Mouse (Mus musculus): Measurements from ENCODE around the gene E2f3. TPM values are rescaled to one million over a fixed set of nuclear protein-coding genes. Genes with fewer than 3 reads are reported as not detected.

The E2f3 gene
- polyA plus RNA-seq, 1 experiment from 2014 or later: 2.6 TPM

GRCm38 (mm10) chr13:29973610-29974009, 12.3 kb downstream of the E2f3 start:
- WGBS (ENCODE audit: insufficient replicate concordance): 88% methylated on average over 6 of the region's 6 CpGs
- no peak overlapping the region for H3K4me3 ChIP-seq (ENCODE audit: low read depth, low read length)
- no peaks in the 10 kb centered on the region for H3K9me3 ChIP-seq (ENCODE audit: low read length)
- DNase-seq: no peak
- no peaks in the 10 kb centered on the region for H3K27me3 ChIP-seq (ENCODE audit: insufficient read depth, low read length)
- no peak for ATAC-seq
- peaks cover 2% of the 10 kb centered on the region; the same call in 1 of the 2 replicates for H3K4me1 ChIP-seq (ENCODE audit: insufficient read depth)
- H3K9ac ChIP-seq (replicated peaks): no peak overlapping the region
- H3K27ac ChIP-seq (ENCODE audit: low read depth): no peak overlapping the region
- H3K4me2 ChIP-seq (ENCODE audit: low read depth, low read length): no peak overlapping the region
- peaks cover 9% of the 10 kb centered on the region; the same call in 1 of the 2 replicates for H3K36me3 ChIP-seq (replicated peaks; ENCODE audit: insufficient read depth, low read length)
- TF ChIP-seq CTCF (IDR thresholded peaks at IDR 0.05; ENCODE audit: low read depth): no peak
- TF ChIP-seq EP300 (IDR thresholded peaks at IDR 0.05; ENCODE audit: low read depth): no peak

- H3K9ac ChIP-seq (replicated peaks): no peak overlapping the region
- peaks cover 2% of the 10 kb centered on the region; the same call in 1 of the 2 replicates for H3K4me1 ChIP-seq (ENCODE audit: insufficient read depth)
- no peak for ATAC-seq
- WGBS (ENCODE audit: insufficient replicate concordance): 68% methylated on average over 7 of the region's 7 CpGs
- no peak for DNase-seq
- H3K4me3 ChIP-seq (ENCODE audit: low read depth, low read length): no peak overlapping the region
- no peak overlapping the region for H3K27ac ChIP-seq (ENCODE audit: low read depth)
- no peak overlapping the region for H3K4me2 ChIP-seq (ENCODE audit: low read depth, low read length)
- H3K36me3 ChIP-seq (replicated peaks; ENCODE audit: insufficient read depth, low read length): no peaks in the 10 kb centered on the region
- no peaks in the 10 kb centered on the region for H3K27me3 ChIP-seq (ENCODE audit: insufficient read depth, low read length)
- H3K9me3 ChIP-seq (ENCODE audit: low read length): no peaks in the 10 kb centered on the region
- TF ChIP-seq EP300 (IDR thresholded peaks at IDR 0.05; ENCODE audit: low read depth) (no peak), CTCF (IDR thresholded peaks at IDR 0.05; ENCODE audit: low read depth) (no peak)
Measured at GRCm38 (mm10) chr13:29970333-29970732, 15.5 kb downstream of the E2f3 start.

- Histone ChIP-seq H3K9me3 (ENCODE audit: low read length) (no peaks in the 10 kb centered on the region), H3K27ac (ENCODE audit: low read depth) (no peak overlapping the region), H3K4me3 (ENCODE audit: low read depth, low read length) (no peak overlapping the region), H3K36me3 (replicated peaks; ENCODE audit: insufficient read depth, low read length) (no peaks in the 10 kb centered on the region), H3K4me2 (ENCODE audit: low read depth, low read length) (no peak overlapping the region), H3K27me3 (ENCODE audit: insufficient read depth, low read length) (no peaks in the 10 kb centered on the region), H3K4me1 (ENCODE audit: insufficient read depth) (peaks cover 2% of the 10 kb centered on the region; the same call in 1 of the 2 replicates), H3K9ac (replicated peaks) (no peak overlapping the region)
- TF ChIP-seq EP300 (IDR thresholded peaks at IDR 0.05; ENCODE audit: low read depth) (no peak), CTCF (IDR thresholded peaks at IDR 0.05; ENCODE audit: low read depth) (no peak)
- WGBS (ENCODE audit: insufficient replicate concordance): 63% methylated on average over 7 of the region's 7 CpGs
- no peak for ATAC-seq
- no peak for DNase-seq
Measured at GRCm38 (mm10) chr13:29968636-29969035, 17.2 kb downstream of the E2f3 start.

GRCm38 (mm10) chr13:29967367-29967766, 18.5 kb downstream of the E2f3 start:
- no peaks in the 10 kb centered on the region for H3K27me3 ChIP-seq (ENCODE audit: insufficient read depth, low read length)
- H3K36me3 ChIP-seq (replicated peaks; ENCODE audit: insufficient read depth, low read length): peaks cover 6% of the 10 kb centered on the region; the same call in 1 of the 2 replicates
- no peak for TF ChIP-seq CTCF (IDR thresholded peaks at IDR 0.05; ENCODE audit: low read depth)
- TF ChIP-seq EP300 (IDR thresholded peaks at IDR 0.05; ENCODE audit: low read depth): no peak
- ATAC-seq (no peak), DNase-seq (no peak)
- H3K9ac ChIP-seq (replicated peaks): no peak overlapping the region
- peaks cover 2% of the 10 kb centered on the region; the same call in 1 of the 2 replicates for H3K4me1 ChIP-seq (ENCODE audit: insufficient read depth)
- H3K9me3 ChIP-seq (ENCODE audit: low read length): no peaks in the 10 kb centered on the region
- no peak overlapping the region for H3K4me2 ChIP-seq (ENCODE audit: low read depth, low read length)
- H3K27ac ChIP-seq (ENCODE audit: low read depth): no peak overlapping the region
- WGBS (ENCODE audit: insufficient replicate concordance): 70% methylated on average over 5 of the region's 5 CpGs
- no peak overlapping the region for H3K4me3 ChIP-seq (ENCODE audit: low read depth, low read length)

DNA sequence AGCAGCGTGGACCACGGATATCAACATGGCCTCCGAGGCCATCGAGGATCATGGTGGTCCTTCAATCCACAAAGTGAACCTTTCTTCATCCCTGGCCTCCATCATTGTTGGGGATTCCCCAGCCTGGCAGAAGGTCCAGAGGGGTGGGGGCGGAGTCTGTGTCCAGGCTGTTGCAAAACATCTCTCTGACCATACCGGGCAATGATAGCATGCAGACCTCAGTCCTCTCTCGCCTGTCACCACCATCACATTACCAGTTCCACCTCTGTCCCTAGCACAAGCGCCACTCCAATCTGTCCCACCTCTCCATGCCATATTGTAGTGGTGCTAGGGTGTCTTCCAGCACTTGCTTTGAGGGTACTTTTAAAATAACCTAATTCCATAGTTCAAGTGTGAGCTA, 18.9 kb downstream of the E2f3 start:
- Histone ChIP-seq H3K4me3 (ENCODE audit: low read depth, low read length) (no peak overlapping the region), H3K36me3 (replicated peaks; ENCODE audit: insufficient read depth, low read length) (peaks cover 6% of the 10 kb centered on the region; the same call in 1 of the 2 replicates), H3K4me2 (ENCODE audit: low read depth, low read length) (no peak overlapping the region), H3K9ac (replicated peaks) (no peak overlapping the region), H3K27ac (ENCODE audit: low read depth) (no peak overlapping the region), H3K27me3 (ENCODE audit: insufficient read depth, low read length) (no peaks in the 10 kb centered on the region), H3K4me1 (ENCODE audit: insufficient read depth) (peaks cover 2% of the 10 kb centered on the region; the same call in 1 of the 2 replicates), H3K9me3 (ENCODE audit: low read length) (no peaks in the 10 kb centered on the region)
- 85% methylated on average over 8 of the region's 8 CpGs for WGBS (ENCODE audit: insufficient replicate concordance)
- TF ChIP-seq EP300 (IDR thresholded peaks at IDR 0.05; ENCODE audit: low read depth): no peak
- no peak for TF ChIP-seq CTCF (IDR thresholded peaks at IDR 0.05; ENCODE audit: low read depth)
- DNase-seq (peak; percentile 38), ATAC-seq (peak; percentile 53; the same call in 1 of the 2 replicates)

DNA sequence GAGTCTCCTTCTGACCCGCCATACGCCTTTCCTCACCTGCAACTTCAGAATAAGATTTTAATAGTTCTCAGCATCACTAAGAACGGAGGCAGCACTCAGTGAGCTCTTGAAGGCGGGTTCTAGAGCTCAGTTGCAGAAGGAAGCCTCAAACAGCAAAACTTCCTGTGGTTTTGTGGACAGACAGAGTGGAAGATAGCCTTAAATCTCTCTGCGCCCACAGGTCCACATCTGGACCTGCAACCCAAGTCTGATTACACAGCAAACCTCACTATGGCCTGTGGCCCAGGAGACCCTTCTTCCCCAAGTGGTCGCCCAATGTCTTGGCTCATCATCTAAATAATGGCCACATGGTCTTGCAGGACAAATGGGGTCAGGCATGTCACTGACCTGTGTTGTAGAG, 21.8 kb downstream of the E2f3 start:
- Histone ChIP-seq H3K4me1 (ENCODE audit: insufficient read depth) (peaks cover 2% of the 10 kb centered on the region; the same call in 1 of the 2 replicates), H3K9me3 (ENCODE audit: low read length) (no peaks in the 10 kb centered on the region), H3K9ac (replicated peaks) (no peak overlapping the region), H3K27me3 (ENCODE audit: insufficient read depth, low read length) (no peaks in the 10 kb centered on the region), H3K27ac (ENCODE audit: low read depth) (no peak overlapping the region), H3K4me2 (ENCODE audit: low read depth, low read length) (no peak overlapping the region), H3K4me3 (ENCODE audit: low read depth, low read length) (no peak overlapping the region), H3K36me3 (replicated peaks; ENCODE audit: insufficient read depth, low read length) (peaks cover 6% of the 10 kb centered on the region; the same call in 1 of the 2 replicates)
- ATAC-seq (no peak), DNase-seq (no peak)
- WGBS (ENCODE audit: insufficient replicate concordance): 56% methylated on average over 6 of the region's 6 CpGs
- TF ChIP-seq EP300 (IDR thresholded peaks at IDR 0.05; ENCODE audit: low read depth) (no peak), CTCF (IDR thresholded peaks at IDR 0.05; ENCODE audit: low read depth) (no peak)
